Comparison of ENCODE assay signal across 21 mouse cellular contexts in genomic region chr2:101973810-101974209, GRCm38 (mm10).
"Had no signal": no experiment of that assay in that cellular context is flagged by ENCODE, and none has a peak within 500 bp of the region (broad histone marks: within the 10 kb centered on the region; RNA-seq: fewer than 3 reads in every experiment).

No protein-coding gene starts in this region.

- ATAC-seq: liver, embryonic 12.5 days had no signal

- H3K36me3 ChIP-seq: limb, embryonic 10.5 days; limb, embryonic 13.5 days; liver, embryonic 12.5 days; liver, embryonic 15.5 days; lung, embryonic 15.5 days had no signal

- H3K4me2 ChIP-seq: limb, embryonic 13.5 days; liver, embryonic 12.5 days; liver, embryonic 15.5 days; lung, embryonic 15.5 days had no signal

- H3K27me3 ChIP-seq: limb, embryonic 13.5 days; liver, embryonic 12.5 days; liver, embryonic 15.5 days; lung, embryonic 15.5 days had no signal

- H3K9me3 ChIP-seq: limb, embryonic 10.5 days; limb, embryonic 13.5 days; liver, embryonic 12.5 days; liver, embryonic 15.5 days; lung, embryonic 15.5 days; midbrain, embryonic 10.5 days had no signal

- H3K9ac ChIP-seq: limb, embryonic 13.5 days; liver, embryonic 12.5 days; liver, embryonic 15.5 days; lung, embryonic 15.5 days had no signal

- H3K4me3 ChIP-seq: layer of hippocampus, adult 2 months; limb, embryonic 10.5 days; limb, embryonic 13.5 days; liver, embryonic 12.5 days; liver, embryonic 15.5 days; lung, embryonic 15.5 days; megakaryocyte, embryonic 14.5 days; midbrain, embryonic 10.5 days had no signal

- H3K27ac ChIP-seq: kidney, postnatal 0 days; layer of hippocampus, adult 2 months; limb, embryonic 10.5 days; limb, embryonic 13.5 days; liver, embryonic 12.5 days; liver, embryonic 15.5 days; lung, embryonic 15.5 days; midbrain, embryonic 10.5 days; stomach, postnatal 0 days had no signal

- DNase-seq: kidney, adult 18-20 months; kidney, postnatal 25 days; layer of hippocampus, adult 9-11 months; liver; lung, adult 18-20 months; lung, postnatal 10 days; lung, postnatal 36 days; midbrain, embryonic 14.5 days; thymus, adult 2 months; thymus, postnatal 14 days; thymus, postnatal 4 days had no signal

- H3K4me1 ChIP-seq: megakaryocyte, embryonic 14.5 days had no signal
